Mouse (Mus musculus) brain, embryonic 14.5 days (tissue): ENCODE data around the gene Psmb3. TPM values are rescaled to one million over a fixed set of nuclear protein-coding genes. Genes with fewer than 3 reads are reported as not detected.

Experiments
- DNase-seq: peaks from one replicate; pipeline ENCODE4 v3.0.0-alpha.2; 2011; ENCODE audit warnings: low read depth
- CTCF ChIP-seq: fragments of 200-500 bp; IDR thresholded peaks from 2 replicates; pipeline ENCODE4 v1.5.1; 2012; ENCODE audit warnings: inconsistent platforms, mild to moderate bottlenecking, moderate library complexity, borderline replicate concordance; ENCODE audit not compliant: insufficient read depth, insufficient read length; ENCODE audit errors: extremely low read depth
- POLR2A ChIP-seq: fragments of 200-500 bp; IDR thresholded peaks from 2 replicates; pipeline ENCODE4 v1.6.1; 2012; ENCODE audit warnings: mild to moderate bottlenecking, inconsistent platforms, borderline replicate concordance; ENCODE audit not compliant: poor library complexity, insufficient read depth, insufficient read length, severe bottlenecking; ENCODE audit errors: extremely low read depth
- polyA plus RNA-seq: library from polyadenylated mRNA; depleted of rRNA; stranded (reverse); fragments of >200 nt; gene quantifications from 2 replicates; pipeline ENCODE4 v1.2.3, GENCODE M21; 2012

The Psmb3 gene
- polyA plus RNA-seq, 1 experiment: 356 TPM

DNA sequence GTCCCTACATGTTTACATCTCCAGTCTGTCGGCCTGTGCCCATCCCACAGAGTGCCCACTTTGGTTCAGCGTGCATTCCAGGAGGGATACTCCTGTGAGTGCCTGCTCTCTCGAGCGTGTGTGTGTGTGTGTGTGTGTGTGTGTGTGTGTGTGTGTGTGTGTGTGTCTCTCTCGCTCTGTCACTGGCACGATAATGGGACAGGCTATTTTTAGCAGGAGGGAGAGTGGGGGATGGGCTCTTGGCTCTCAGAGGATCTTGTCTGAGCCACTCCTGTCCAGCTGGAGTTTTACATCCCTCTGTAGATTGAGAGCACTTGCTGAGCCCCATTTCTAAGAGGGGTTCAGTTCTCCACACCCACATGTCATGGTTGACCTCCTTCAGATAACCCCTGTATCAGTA is 33.4 kb upstream of the Psmb3 start:
- TF ChIP-seq POLR2A (no peak), CTCF (no peak)
- peak; percentile 83 for DNase-seq

DNA sequence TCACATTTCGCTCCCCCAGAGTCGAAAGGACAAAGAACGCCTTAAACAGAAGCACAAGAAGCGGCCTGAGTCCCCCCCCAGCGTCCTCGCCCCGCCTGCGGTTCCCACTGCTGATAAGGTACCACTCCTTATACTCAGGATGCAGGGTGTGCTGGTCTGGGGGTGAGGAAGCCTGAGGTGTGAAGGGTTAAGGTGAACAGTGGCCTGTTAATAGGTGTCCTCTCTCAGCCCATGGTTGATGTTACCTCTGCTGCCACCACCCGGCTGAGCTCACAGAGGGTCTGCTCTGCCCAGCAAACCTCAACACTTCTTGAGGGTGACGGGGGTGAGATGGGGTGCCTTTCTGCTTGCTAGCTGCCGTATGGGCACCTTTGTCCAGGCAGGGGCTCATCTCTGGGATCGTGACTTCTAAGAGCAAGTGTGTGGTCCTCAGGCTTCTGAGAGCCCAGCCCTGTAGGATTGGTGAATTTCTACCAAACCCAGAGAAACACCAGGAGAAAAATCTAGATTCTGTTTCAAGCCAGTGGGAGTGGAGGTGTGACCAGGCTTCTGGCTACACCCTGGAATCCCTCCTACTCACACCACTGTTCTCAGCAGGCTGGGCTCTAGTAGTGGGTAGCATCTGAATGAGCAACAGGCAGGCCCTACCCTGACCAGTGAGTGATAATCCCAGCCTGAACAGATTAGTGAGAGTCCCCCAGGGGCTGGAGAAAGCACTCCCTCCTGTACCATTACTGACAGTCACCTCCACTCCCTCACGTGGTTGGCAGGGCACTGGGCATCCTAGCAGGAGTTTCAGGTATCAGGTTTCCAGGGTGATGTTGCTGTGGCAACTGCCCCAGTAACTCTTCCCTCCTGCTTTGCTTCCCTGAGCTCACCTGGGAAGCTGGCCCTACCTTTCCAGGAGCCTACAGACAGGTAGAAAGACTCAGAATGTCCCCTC is 32.7 kb upstream of the Psmb3 start:
- DNase-seq: no peak
- TF ChIP-seq POLR2A: no peak
- no peak for TF ChIP-seq CTCF

DNA sequence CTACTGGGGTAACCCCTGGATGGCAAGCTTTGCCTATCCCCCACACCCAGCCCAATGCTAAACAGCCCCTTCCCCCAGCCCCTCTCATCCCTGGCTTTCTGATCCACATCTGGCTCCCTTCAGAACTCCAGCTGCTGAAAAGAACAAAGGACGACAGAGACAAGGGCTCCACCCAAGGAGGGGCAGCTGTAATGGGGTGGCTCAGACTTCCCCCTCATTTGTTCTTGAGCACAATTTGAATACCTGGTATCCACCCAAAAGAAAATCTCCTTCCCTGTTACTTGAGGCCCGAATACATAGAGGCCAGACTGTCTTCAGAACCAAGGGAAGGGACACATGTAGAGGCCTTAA is 32.0 kb upstream of the Psmb3 start:
- no peak for TF ChIP-seq CTCF
- TF ChIP-seq POLR2A: no peak
- DNase-seq: no peak

DNA sequence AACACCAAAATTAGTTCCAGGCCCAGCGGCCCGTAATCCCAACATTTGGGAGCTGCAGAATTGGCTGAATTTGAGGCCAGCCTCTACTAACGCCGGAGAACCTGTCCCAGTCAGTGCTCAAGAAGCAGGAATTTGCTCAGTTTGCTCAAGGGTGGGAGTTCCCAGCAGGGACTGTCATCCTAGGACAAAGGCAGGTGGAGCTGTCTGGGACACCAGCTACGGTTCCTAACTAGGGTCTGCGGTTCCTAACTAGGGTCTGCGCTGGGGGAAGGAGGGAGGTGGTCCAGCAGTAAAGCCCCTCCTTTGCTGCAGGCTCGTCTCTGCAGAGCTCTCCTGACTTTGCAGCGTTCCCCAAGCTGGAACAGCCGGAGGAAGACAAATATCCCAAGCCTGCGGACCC is 30.1 kb upstream of the Psmb3 start:
- no peak for DNase-seq
- TF ChIP-seq POLR2A (no peak), CTCF (no peak)

DNA sequence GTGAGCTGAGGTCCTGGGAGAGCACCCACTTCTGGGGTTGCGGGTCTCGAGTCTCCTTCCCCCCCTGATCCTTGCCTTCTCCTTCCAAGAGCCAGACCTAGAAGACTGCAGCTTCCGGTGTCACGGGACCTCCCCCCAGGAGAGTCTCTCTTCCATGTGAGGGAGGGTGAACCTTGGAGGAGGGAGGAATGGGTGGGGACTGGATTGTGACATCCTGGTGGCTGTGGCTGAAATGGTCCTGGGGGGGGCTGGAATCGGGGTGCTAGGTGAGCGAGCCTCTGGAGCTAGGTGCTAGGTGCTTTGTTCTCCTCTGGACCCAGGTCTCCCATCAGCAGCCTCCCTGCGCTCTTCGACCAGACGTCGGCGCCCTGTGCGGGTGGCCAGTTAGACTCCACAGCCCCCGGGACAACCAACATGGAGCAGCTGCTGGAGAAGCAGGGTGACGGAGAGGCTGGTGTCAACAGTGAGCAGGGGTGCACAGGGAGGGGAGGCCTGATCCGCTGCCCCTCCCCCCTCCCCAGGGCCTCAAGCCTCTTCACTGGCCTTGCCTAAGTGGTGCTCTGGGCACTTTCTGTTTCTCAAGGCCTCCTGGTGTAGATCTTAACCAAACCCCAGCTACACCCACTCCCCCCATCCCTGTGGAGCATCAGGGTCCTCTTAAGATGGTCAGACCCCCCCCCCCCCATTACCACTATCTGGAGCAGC is 27.0 kb upstream of the Psmb3 start:
- TF ChIP-seq POLR2A: no peak
- TF ChIP-seq CTCF: no peak
- DNase-seq: peak; percentile 22

DNA sequence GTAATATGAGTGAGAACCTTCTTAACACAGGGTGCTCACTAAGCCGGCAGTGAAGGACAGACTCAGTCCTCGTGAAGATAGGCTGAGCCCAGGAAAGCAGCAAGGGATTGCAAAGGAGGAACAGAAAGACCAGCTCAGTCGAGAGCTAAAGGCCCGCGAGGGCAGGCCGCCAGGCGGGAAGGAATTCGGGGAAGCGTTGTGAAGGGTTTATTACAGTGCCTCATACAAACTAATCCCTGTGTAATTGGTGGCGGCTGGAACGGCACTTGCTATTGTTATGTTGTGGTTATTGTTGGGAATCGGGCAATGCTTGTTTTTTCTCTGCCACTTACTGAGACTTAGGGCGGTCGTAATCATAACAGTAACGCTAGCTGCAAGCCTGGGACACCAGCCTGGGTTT is 25.8 kb upstream of the Psmb3 start:
- no peak for TF ChIP-seq CTCF
- TF ChIP-seq POLR2A: no peak
- DNase-seq: peak; percentile 84

DNA sequence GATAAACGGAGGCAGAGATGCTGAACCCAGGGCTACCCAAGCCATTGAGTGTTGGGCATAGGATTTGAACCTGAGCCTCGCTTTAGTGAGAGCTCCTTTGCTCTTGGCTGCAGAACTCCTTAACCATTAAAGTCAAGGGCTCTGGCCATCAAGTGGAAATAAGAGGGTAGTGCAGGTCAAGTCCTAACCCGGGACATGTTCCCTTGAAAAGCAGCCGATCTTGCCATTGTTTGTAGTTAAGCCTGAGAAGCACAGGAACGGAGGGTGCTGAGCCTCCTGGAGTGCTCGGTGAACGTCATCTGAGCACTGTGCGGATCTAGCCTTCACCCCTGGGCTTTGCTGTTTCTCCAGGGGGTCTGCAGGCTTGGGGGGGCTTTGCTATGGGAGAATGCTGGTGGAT is 25.4 kb upstream of the Psmb3 start:
- TF ChIP-seq POLR2A (no peak), CTCF (peak; percentile 32; the same call in 1 of the 2 replicates)
- peak; percentile 33 for DNase-seq

DNA sequence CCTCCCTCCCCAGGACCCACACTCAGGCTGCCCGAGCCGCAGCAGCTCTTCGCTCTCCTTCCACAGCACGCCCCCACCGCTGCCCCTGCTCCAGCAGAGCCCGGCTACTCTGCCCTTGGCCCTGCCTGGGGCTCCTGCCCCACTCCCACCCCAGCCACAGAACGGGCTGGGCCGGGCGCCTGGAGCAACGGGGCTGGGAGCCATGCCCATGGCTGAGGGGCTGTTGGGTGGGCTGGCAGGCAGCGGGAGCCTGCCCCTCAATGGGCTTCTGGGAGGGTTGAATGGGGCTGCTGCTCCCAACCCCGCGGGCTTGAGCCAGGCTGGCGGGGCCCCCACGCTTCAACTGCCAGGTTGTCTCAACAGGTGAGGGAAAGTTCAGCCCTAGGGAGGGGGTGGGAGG is 24.9 kb upstream of the Psmb3 start:
- DNase-seq: peak; percentile 55
- no peak for TF ChIP-seq POLR2A
- TF ChIP-seq CTCF: no peak

DNA sequence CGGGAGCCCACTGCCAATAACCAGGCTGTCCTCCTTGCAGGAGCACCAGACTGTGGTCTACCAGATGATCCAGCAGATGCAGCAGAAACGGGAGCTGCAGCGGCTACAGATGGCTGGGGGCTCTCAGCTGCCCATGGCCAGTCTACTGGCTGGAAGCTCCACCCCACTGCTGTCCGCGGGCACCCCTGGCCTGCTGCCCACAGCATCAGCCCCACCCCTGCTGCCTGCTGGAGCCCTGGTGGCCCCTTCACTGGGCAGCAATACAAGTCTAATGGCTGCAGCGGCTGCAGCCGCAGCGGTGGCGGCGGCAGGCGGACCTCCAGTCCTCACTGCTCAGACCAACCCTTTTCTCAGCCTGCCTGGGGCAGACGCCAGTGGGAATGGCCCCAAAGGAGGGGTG is 22.8 kb upstream of the Psmb3 start:
- TF ChIP-seq POLR2A (no peak), CTCF (no peak)
- peak; percentile 80 for DNase-seq

DNA sequence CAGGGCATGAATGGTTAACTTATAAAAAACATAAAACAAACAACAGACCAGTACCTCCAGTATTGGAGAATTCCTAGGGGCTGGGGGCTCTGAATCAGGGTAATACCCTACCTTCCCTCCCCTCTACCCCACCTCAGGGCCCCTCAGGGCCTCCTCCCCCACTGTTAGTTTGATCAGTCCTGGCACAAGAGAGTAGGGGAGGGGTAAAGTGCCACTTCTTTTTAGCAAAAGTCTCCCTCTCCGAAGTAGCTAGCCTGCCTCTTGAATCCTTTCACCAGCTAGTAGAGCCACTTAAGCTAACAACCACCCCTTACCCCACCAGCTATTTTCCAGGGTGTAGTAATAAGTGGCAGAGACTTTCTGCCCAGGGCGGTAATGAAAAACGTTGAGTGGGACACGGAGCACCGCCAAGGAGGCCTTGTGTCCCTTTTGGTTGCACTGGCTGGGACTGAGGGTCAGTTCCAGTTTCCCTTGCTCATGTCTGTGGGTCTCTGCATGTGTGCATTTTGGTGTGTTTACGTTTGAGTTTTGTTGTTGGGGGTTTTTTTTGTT is 20.6 kb upstream of the Psmb3 start:
- no peak for TF ChIP-seq POLR2A
- no peak for TF ChIP-seq CTCF
- no peak for DNase-seq

DNA sequence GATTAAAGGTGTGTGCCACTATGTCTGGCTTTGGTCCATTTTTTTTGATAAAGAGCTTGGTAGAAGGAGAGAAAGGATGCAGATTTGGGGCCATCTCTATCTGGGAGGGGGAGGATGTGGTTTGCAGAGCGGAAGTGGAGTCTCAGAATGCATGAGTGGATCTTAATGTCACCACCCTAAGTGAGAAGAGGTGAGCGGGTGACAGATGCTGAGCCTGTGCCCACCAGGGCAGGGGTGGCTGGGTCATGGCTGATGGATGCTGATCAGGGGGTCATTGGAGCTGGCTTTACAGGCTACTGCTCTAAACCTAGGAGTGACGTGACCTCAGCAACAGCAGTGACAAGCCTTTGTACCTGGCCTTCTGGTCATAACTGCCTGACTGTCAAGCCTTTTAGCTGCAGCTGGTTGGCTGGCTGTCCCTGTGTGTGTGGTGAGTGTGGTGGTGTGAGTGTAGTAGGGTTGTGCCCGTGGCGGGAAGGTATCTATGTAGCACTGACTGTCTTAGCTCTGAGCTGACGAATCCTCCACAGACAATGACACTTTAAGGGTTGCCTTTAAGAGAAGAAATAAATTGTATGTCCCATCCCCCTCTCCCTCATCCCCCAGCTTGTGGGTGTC is 19.0 kb upstream of the Psmb3 start:
- TF ChIP-seq CTCF: no peak
- no peak for TF ChIP-seq POLR2A
- no peak for DNase-seq
